Mouse (Mus musculus): ENCODE results near the gene Ptpn9. TPM values are rescaled to one million over a fixed set of nuclear protein-coding genes. Genes with fewer than 3 reads are reported as not detected.

Gene Ptpn9
- total RNA-seq, 2 experiments from 2014 or later: 30.4 to 31.7 TPM

Other genes starting within 250 kb of the Ptpn9 start
- 100 to 1,000 TPM; 235 to 257 TPM for gene Lingo1, start 198.5 kb upstream of the Ptpn9 start, total RNA-seq (2021)
- not detected for gene Odf3l1, start 130.2 kb upstream of the Ptpn9 start, total RNA-seq (2021)
- gene Cspg4, start 129.9 kb upstream of the Ptpn9 start, total RNA-seq (2021): 10 to 100 TPM; 18.0 to 19.7 TPM
- 1 to 10 TPM; 9.1 to 9.2 TPM for gene Snx33, start 66.6 kb upstream of the Ptpn9 start, total RNA-seq (2021)
- gene Imp3, start 57.4 kb upstream of the Ptpn9 start, total RNA-seq (2021): 10 to 100 TPM; 54.7 to 56.3 TPM
- gene Snupn, start 44.0 kb upstream of the Ptpn9 start, total RNA-seq (2021): 10 to 100 TPM; 15.4 to 17.9 TPM
- 10 to 100 TPM; 35.5 to 37.1 TPM for gene Sin3a, start 77.1 kb downstream of the Ptpn9 start, total RNA-seq (2021)
- gene Man2c1, start 135.8 kb downstream of the Ptpn9 start, total RNA-seq (2021): 100 to 1,000 TPM; 145 to 168 TPM
- 1 to 10 TPM; 7.7 to 8.5 TPM for gene Neil1, start 153.4 kb downstream of the Ptpn9 start, total RNA-seq (2021)
- gene Commd4, start 163.4 kb downstream of the Ptpn9 start, total RNA-seq (2021): 10 to 100 TPM; 83.4 to 89.3 TPM
- gene Trcg1, start 241.6 kb downstream of the Ptpn9 start, total RNA-seq (2021): not detected

Measured in layer of hippocampus, postnatal 36 days (tissue).